Mouse (Mus musculus) gastrocnemius, postnatal 14 days (tissue): Measurements from ENCODE around the gene Dohh. TPM values are rescaled to one million over a fixed set of nuclear protein-coding genes. Genes with fewer than 3 reads are reported as not detected.

ENCODE experiments used
- DNase-seq: peaks from one replicate; pipeline ENCODE4 v3.0.0; 2021; ENCODE audit warnings: mixed read lengths
- intact Hi-C: fragments of 180-260 bp; cut with DNase I; formaldehyde crosslinking; loops from one replicate; pipeline ENCODE4 v1.15.1; 2025; ENCODE audit warnings: low total_unique reads
- total RNA-seq, 2 experiments: library from RNA; stranded (reverse); gene quantifications; 2 replicates each; pipeline ENCODE4 v1.2.3; 2021

Gene Dohh
- total RNA-seq, 2 experiments from 2014 or later, result 38.6 to 39.8 TPM

DNA sequence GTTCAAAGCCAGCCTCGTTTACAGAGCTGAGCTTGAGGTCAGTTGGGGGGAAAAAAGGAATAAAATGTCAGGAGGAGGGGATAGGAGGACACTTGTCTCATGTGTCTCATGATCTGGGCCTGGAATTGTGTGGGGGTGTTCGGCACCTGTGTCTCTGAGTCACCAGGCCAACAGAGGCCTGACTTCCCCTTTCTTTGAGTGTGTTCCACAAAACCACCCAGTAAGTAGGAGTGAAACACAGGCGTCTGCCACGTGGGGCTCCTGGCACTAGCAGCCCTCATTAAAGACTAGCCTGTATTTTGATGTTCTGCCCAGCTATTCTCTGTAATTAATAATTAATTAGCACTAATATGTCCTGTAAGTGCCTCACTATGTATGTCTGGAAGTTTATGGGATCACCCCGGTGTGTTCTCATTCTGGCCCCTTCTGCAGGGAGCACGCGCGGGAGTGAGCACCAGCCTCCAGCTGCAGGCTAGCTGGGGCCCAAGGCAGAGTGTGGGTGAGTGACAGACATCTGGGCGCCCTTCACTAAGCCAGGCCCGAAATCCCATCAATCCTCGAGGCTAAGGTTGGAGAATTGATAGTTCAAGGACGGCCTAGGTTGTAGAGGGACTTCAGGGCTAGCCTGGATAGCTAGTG, 27.8 kb upstream of the Dohh start:
- no peak for DNase-seq

DNA sequence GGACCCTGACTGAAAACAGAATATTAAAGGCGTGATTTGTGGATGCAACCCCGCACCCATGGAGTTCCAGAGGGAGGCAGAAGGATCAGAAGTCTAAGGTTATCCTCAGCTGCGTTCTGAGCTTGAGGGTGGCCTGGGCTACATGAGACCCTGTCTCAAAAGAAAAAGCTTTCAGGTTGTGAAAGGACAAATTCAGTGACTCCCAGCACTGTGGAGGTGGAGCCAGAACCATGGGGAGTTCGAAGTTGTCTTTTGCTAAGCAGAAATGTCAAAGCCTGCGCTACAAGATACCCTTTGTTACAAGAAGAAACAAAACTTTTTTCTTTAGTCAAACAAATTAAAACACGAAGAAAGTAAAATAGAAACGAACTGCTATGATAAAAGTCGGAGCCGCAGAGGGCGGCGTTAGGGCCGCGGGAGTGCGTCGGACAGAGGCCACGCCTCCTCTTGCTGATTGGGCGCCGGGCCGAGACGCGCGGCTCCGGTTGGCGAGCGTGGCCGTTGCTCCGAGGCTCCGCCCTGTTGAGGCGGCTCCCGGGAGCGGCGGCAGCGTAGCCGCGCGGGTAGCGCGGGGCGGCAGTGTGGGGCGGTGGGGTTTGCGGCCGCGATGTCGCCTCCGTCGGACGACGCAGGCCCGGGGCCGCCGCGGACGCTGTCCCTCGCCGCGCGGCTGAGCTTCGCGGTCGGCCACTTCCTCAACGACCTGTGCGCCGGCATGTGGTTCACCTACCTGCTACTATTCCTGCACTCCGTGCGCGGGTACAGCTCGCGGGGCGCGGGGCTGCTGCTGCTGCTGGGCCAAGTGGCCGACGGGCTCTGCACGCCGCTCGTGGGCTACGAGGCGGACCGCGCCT, 27.0 kb upstream of the Dohh start, which contains the start of gene Mfsd12:
Mfsd12 (plus strand) TSS at position 501 of the 854 bp plus-strand sequence.
- peak; percentile 94 for DNase-seq
- intact Hi-C loops, result no loop called here

More for the DNA sequence above, 27.8 kb upstream of the Dohh start:
- intact Hi-C loops, result no loop called here

DNA sequence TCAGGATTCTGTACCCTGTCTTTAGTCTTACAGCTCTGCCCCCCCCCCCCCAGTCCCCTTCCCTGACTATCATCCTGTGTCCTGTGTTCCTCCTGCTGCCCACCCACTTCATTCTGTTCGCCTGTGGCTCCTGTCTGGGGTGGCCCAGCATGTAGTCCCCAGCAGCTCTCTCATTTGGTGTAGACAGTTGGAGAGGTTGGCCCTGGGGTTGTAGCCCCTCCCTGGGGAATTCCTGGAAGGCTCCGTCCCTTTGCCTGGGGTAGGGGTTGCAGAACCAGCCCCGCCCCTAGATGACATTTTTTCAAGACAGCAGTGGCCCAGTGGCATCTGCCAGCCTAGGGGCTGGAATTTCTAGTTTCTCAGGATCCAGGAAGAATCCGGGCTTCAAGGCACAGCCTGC, 26.0 kb upstream of the Dohh start:
- DNase-seq, result no peak
- intact Hi-C loops, result no loop called here

DNA sequence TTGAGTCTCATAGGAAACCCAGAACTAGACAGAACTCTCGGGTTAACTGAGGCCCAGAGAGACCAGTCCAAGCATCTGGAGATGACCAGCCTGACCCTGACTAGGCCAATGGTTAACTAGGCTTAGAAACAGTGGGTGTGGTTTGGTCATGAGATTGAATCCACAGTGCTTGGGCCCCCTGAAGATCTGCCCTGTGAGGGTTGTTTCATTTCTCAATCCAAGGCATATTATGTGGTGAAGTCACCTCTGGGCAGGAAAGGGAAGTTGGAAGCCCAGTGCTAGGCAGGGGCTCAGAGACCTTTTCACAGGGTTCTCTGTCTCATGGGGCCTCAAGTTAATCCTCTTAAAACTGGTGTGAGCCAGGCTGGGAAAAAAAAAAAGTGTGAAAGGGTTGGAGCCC, 25.4 kb upstream of the Dohh start:
- DNase-seq, result no peak
- intact Hi-C loops, result no loop called here

DNA sequence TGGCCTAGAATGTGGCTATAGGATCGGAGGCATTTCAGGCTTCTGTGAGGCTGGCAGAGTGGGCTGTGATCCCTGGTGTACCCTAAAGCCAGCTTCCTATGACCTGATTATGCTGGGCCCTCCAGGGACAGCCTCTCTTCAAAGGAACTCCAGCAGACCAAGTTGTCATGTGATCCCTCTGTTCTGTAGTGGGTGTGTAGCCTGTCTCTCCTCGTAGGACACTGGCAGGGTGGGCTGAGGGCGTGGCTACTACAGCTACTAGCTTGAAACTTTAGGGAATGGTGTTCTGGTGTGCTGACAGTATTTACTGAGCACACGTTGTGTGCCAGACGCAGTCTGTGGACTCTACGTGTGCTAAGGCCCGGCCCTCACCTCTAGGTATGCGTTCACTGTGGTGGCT, 23.5 kb upstream of the Dohh start:
- intact Hi-C loops, result no loop called here
- no peak for DNase-seq

DNA sequence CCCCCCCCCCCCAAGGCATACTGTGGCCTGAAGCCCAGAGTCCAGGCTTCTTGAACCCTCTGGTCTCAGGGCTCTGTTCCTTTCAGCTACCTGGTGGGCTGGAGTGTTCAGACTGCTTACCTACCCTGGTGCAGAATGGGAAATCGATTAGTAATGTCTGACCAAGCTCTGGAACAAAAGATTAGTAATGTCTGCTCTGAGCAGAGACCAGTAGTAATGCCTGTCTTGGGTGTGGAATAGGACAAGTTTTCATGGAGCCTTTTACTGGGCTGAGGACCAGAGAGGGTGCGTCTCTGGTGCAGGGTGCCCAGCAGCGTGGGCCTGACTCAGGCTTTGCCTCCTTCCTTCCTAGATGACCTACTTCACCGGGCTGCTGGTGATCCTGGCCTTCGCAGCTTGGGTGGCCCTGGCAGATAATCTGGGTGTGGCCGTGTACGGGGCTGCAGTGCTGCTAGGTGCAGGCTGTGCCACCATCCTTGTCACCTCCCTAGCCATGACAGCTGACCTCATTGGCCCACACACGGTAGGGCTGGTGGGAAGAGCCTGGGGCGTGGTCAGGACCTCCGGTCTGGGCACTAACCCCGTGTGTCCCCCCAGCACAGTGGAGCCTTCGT, 21.8 kb upstream of the Dohh start:
- intact Hi-C loops, result no loop called here
- no peak for DNase-seq

DNA sequence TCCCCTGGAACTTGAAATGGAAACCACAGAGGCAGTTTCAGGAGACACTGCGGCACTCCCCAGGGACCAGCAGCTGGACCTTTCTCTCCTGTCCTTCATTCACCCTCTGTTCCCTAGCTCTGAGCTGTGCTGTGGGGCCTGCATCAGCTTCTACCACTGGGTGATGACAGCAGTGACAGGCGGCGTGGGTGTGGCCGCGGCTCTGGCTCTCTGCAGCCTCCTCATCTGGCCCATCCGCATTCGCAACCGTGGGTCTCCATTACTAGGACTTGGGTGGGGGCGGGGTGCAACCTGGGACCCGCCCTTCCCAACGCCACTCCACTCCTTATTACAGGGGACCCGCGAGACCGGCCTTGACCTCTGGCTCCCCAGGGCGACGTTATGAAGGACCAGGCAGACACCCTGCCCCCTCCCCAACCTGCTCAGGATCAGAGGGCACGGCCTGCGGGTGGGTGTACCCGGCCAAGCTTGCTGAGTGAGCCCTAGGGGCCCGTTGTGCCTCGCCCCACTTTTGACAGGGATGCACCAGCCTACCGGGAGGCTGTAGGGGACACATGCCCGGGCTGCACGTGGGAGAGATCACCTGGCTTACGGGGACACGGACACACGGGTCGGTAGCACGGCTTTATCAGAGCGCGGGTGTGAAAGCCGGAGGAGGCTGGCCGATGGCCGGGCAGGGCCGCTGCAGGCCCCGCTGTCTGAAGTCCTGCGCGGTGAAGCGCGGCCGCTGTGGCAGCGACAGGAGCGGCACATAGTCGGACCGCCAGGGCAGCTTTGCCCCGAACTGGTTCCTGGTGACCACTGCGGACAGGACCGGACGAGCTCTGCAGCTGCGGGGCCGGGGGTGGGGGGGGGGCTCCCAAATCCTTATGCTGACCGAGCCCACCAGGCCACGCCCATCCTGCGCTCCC, 20.5 kb upstream of the Dohh start:
- intact Hi-C loops, result no loop called here
- DNase-seq, result no peak

DNA sequence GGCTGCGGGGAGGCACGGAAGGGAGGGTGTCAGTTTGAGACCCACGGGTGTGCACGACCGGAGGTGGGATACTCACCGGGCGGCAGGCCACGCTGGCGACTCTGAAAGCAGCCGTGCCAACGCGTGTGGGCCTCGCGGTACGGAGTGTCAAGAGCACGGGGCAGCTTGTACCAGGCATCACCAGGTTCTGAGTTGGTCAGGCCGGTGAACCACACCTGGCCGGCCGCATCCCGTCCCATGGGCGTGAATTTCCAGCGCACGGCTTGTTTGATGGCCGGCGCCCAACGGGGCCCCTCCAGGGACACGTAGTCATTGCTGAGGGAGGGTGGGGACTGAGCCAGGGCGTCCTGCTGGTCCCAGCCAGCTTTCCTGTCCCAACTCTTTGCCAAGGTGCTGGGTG, 19.6 kb upstream of the Dohh start:
- intact Hi-C loops, result no loop called here
- peak; percentile 50 for DNase-seq

DNA sequence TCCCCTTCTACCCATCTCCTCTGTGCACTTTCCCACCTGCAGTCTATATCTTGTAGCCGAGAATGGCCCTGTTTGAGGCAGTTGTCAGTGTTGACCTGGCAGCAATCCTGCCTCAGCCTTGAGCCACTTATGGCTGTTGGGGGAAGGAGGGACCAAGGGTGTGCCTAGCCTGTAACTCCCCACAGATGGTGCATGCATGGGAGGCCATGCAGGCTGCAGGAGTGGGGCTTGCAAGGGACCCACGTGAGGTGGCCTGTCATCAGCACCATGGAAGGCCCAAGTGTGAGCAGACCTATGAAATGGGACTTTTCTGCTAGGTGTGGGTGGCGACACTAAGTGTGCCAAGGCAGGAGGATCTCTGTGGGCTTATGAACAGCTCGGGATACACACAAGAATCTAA, 19.2 kb upstream of the Dohh start:
- intact Hi-C loops, result no loop called here
- DNase-seq, result no peak

DNA sequence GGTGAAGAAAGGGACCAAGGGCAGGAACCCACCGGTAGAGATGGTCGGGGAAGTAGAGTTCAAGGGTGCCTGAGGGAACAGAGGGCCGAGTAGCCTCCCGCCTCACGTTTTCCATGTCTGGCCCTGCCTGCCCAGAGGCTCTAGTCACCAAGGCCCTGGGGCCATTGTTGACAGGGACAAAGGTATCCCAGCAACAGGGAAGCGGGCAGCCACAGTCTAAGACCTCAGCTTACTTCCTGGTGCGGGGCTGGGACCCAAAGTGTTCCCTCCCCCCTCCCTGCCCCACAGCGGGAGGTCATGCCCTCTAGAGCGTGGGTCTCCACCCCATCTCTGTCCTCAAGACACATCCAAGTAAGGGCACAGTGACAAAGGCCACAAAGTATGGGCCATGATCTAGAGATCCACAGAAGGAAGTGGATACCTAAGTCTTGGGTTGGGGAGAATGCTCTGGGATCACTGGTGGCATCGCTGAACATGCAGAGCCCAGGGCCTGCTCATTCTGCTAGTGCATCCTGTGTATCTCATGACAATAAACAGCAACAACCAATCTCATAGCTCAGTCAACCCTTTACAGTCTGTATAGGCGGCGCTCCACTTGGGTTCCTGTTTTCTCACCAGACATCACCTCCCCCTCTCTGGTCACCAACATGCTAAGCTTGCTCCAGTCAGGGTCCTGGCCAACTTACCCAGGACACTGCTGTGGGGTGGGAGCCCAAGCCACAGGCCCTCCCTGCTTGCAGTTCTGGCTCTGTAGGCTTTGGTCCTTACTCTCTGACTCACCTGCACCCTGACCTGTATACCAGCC, 18.4 kb upstream of the Dohh start, which contains the start of gene 4930404N11Rik:
4930404N11Rik (minus strand) TSS at position 145 of the 805 bp plus-strand sequence.
- DNase-seq, result no peak
- intact Hi-C loops, result no loop called here

DNA sequence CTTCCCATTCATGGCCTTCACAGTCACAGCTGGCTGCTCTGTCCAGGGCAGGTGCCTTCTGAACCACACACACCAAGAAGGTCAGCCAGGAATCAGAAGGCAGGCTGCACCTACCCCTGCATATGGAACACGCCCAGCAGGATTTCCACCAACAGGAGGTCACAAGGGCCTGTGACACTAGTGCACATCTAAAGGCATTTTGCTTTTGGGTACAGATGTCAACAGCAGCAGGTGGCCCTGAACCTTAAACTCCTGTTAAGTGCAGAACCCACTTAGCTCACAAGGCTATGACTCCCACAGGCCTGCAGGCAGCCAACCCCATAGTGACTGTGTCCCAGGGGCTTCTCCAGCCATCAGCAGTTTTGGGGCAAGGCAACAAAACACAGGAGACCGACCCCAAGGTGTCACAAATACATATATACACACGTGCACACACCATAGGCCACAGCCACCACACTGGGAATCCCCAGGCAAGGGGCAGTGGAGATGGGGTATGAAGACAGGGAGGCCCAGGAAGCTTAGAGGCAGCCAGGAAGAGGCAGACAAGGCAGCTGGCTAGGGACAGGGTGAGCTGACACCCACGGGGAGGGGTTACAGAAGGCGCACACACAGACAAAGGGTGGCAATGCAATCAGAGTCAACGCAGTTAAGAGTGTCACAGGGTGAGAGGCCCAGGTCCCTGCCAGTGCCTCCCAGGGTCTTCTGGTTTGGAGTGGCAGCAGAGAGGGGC, 17.6 kb upstream of the Dohh start:
- intact Hi-C loops, result no loop called here
- no peak for DNase-seq

DNA sequence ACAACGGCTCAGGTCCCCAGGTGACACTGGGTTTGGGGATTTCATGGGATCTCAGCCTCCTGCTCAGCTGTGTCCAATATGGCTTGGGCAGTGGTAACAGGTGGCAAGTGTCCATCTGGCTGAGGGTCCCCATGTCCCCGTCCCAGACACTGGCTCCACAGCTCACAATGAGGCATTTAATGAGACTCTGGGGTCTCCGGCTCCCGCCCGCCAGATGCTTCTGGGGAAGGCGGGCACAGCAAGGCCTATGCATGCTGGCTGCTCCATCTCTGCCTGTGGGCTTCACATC, 17.1 kb upstream of the Dohh start:
- no peak for DNase-seq
- intact Hi-C loops, result no loop called here

DNA sequence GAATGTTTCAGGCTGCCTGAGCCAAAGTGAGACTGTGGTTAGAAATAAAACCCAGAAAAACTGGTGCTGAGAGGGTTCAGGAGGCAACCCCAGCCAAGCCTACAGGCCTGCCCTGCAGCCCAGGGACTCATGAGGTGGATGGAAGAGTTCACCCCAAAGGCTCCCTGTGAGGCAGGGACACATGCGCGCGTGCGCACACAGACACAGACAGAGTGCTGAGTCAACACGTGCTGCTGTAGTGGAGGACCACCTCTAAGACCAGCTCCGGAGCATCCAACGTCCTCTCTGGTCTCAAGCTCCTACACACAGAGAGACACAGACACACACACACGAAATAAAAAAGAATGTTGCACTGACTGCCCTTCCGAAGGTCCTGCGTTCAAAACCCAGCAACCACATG, 8.9 kb upstream of the Dohh start:
- intact Hi-C loops, result no loop called here
- no peak for DNase-seq

DNA sequence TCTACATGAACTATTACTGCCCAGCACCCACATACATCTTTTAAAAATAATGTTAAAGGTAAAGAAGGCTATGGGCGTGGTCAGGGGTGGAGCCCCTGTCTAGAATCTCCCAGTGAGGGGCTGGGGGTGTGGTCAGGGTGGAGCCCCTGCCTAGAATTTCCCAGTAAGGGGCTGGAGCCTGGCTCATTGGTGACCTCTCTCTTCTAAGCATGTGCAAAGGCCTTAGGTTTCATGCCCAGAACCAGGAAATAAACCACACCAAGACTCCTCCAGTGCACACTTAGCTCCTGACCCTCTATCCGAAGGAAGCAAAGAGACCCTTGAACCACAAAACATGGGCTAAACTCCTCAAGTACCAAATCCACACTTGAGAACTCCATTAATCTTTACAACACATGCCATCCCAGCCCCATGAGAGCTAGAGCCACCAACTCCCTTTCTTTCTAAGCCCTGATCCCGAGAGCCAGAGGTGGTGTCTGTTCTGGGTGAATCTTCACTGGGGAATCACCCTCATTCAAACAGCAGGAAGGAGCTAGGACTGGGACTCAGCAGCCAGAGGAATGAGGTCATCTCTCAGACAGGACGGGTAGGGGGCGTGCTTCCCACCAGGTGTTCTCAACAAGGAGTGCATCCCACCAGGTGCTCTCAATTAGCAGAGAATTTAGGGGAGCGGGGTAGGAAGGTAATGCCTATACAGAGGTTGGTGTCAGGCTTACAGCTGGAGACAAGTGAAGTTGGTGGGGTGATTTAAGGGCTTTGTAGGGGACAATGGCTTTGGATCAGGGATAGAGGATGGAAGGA, 7.5 kb upstream of the Dohh start:
- no peak for DNase-seq
- intact Hi-C loops, result no loop called here

DNA sequence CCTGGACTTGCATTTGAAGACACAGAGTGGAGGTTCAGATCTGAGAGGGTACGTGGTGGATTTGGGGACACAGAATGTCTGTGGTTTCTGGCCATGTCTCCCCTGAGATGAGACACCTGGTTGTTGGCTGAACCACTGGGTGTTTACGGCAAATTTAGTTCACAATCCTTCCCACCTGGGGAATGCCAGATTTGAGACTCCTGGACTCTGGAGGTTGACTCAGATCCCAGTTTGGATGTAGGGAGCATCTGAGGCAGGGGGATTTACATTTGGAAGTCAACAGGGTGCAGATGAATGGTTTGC, 6.9 kb upstream of the Dohh start:
- no peak for DNase-seq
- intact Hi-C loops, result no loop called here

DNA sequence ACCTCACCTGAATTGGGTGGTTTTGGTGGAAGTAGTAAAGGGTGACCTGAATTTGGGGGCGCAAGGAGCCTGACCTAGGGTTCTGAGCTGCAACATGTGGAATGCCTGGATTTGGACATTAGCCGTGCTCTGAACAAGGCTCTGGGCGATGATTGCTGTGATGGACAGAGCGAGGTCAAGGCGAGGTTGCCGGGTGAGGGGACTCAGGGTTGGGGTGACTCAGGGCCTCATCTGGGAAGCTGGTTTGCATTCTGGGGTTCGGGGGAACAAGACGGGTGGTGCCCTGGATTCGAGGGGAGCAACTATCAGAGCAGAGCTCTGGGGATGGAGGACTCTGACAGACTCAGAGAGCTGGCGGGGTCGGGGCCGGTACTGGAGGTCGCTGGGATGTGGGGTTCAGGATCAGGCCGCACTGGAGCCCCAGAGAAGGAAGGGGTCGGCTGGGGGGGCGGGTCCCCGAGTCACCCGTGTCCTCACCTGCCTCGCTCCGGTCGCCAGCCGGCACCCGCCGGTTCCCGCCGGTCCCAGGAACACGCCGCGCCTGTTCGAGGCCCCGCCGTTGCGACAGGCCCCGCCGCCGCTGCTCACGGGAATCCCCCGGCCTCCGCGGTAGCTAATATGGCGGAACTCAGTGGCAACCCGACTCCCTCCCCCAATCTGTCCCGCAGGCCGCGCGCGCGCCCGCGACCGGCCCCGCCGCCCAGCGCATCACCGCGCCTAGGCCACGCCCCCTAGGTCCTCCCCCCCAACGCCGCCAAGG, 6.3 kb upstream of the Dohh start, which contains the start of gene Fzr1:
Fzr1 (minus strand) TSS at position 724 of the 760 bp plus-strand sequence.
- no peak for DNase-seq
- intact Hi-C loops, result no loop called here

DNA sequence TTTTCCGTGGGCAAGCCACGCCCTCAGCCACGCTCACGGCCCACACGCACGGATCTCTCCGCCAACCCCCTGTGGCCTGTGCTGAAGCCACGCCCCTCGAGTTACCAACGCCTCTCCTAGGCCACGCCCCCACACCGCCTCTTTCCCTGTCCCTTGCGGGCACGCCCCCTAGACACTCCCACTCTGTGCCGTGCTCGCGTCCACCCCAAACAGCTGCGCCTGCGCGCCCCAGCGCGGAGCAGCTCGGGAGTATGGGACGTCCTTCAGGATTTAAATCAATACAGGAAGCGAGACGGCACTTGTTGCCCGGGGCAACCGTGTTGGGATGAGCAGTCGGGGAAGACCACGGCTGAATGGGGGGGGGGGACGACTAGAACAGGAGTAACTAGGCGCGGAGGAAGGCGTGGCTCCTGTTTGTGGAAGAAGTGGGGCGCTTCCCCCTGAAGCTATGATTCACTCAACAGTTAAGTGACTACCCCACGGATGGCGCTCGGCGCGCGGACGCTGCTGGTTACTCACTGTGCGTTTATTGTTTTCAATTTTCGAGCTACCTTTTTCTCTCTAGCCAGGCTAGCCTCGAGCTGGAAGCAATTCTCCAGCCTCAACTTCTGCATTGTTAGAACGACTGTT, 5.6 kb upstream of the Dohh start:
- intact Hi-C loops, result no loop called here
- peak; percentile 100 for DNase-seq
